Mouse (Mus musculus) cerebellum, postnatal 4 days (tissue): Measurements from ENCODE around the gene Ogfod3.
A peak's percentile ranks its signal among the peaks of the same experiment; 100 is the strongest.

Experiments used
- DNase-seq, 2 experiments: peaks; one replicate each; pipeline ENCODE4 v3.0.0; 2022; ENCODE audit warnings: low spot score in 2 of 2, mixed read lengths in 1 of 2

Gene Ogfod3

GRCm38 (mm10) chr11:121199851-121200250 lies 4.7 kb downstream of the Ogfod3 start:
- DNase-seq: no peak

GRCm38 (mm10) chr11:121198622-121199021 lies 5.9 kb downstream of the Ogfod3 start:
- DNase-seq: no peak

- DNase-seq: no peak
These were observed 11.1 kb downstream of the Ogfod3 start for GRCm38 (mm10) chr11:121193415-121193814.

- no peak for DNase-seq
These were observed 11.8 kb downstream of the Ogfod3 start for GRCm38 (mm10) chr11:121192742-121193141.

GRCm38 (mm10) chr11:121189681-121190080 lies 14.8 kb downstream of the Ogfod3 start:
- no peak for DNase-seq

GRCm38 (mm10) chr11:121176285-121177270 lies 27.9 kb downstream of the Ogfod3 start:
- peak in 1 of 2 experiments; percentile 60 for DNase-seq

GRCm38 (mm10) chr11:121174234-121174633 lies 30.3 kb downstream of the Ogfod3 start:
- DNase-seq: no peak

GRCm38 (mm10) chr11:121173203-121173602 lies 31.3 kb downstream of the Ogfod3 start:
- DNase-seq: no peak

- no peak for DNase-seq
These were observed 40.8 kb downstream of the Ogfod3 start for GRCm38 (mm10) chr11:121163751-121164150.

- no peak for DNase-seq
These were observed 43.7 kb downstream of the Ogfod3 start for GRCm38 (mm10) chr11:121160636-121161346.

GRCm38 (mm10) chr11:121159971-121160370 lies 44.5 kb downstream of the Ogfod3 start, which contains the start of gene Uts2r:
Gene Uts2r, plus strand, starts transcription at chr11:121160271.
- DNase-seq: no peak

GRCm38 (mm10) chr11:121156411-121156891 lies 48.1 kb downstream of the Ogfod3 start:
- peak in 1 of 2 experiments; percentile 29 for DNase-seq

GRCm38 (mm10) chr11:121154203-121154602 lies 50.3 kb downstream of the Ogfod3 start:
- DNase-seq: no peak

GRCm38 (mm10) chr11:121148193-121148592 lies 56.3 kb downstream of the Ogfod3 start:
- no peak for DNase-seq

GRCm38 (mm10) chr11:121145865-121146264 lies 58.6 kb downstream of the Ogfod3 start, which contains the start of gene Tex19.1:
Gene Tex19.1, plus strand, starts transcription at chr11:121146143.
- no peak for DNase-seq

GRCm38 (mm10) chr11:121143325-121144015 lies 61.0 kb downstream of the Ogfod3 start:
- DNase-seq: no peak

GRCm38 (mm10) chr11:121138732-121139131 lies 65.8 kb downstream of the Ogfod3 start:
- no peak for DNase-seq

- no peak for DNase-seq
These were observed 66.8 kb downstream of the Ogfod3 start for GRCm38 (mm10) chr11:121137682-121138081.

- DNase-seq: no peak
These were observed 69.9 kb downstream of the Ogfod3 start for GRCm38 (mm10) chr11:121134600-121134999.

- no peak for DNase-seq
These were observed 74.9 kb downstream of the Ogfod3 start for GRCm38 (mm10) chr11:121129616-121130015.
